Mouse (Mus musculus) ES-E14 (cell line): ENCODE measurements around the gene Lrrc8e.

Experiments used
- CHD2 ChIP-seq: IDR thresholded peaks from 2 replicates; pipeline ENCODE4 v1.6.1; 2014; ENCODE audit warnings: mild to moderate bottlenecking, low read depth, low read length, inconsistent platforms
- HCFC1 ChIP-seq: IDR thresholded peaks from 2 replicates; pipeline ENCODE4 v1.6.1; 2012; ENCODE audit warnings: low read length, inconsistent platforms, borderline replicate concordance; ENCODE audit not compliant: insufficient read depth
- MAFK ChIP-seq: IDR thresholded peaks from 2 replicates; pipeline ENCODE4 v1.6.1; 2014; ENCODE audit warnings: mild to moderate bottlenecking, low read depth, low read length, inconsistent platforms; ENCODE audit not compliant: insufficient read depth

- TF ChIP-seq MAFK (no peak), CHD2 (no peak), HCFC1 (no peak)
Measured at GRCm38 (mm10) chr8:4212809-4213209, 13.8 kb upstream of the Lrrc8e start.
